Mouse (Mus musculus) right cerebral cortex, postnatal 10 days (tissue): ENCODE results near the gene Mta3.
"Not testable (repeated sequence)": the region's sequence is repeated elsewhere in the genome, so short reads cannot be mapped to it uniquely, and the experiment has no call there.

ENCODE experiments used
- DNase-seq, 2 experiments: peaks; one replicate each; pipeline ENCODE4 v3.0.0; 2021; ENCODE audit warnings: low spot score in 2 of 2

The Mta3 gene

GRCm38 (mm10) chr17:83708891-83709290 is 2.9 kb downstream of the Mta3 start:
- no peak for DNase-seq

GRCm38 (mm10) chr17:83709517-83709916 is 3.6 kb downstream of the Mta3 start:
- DNase-seq = not testable (repeated sequence)

DNA sequence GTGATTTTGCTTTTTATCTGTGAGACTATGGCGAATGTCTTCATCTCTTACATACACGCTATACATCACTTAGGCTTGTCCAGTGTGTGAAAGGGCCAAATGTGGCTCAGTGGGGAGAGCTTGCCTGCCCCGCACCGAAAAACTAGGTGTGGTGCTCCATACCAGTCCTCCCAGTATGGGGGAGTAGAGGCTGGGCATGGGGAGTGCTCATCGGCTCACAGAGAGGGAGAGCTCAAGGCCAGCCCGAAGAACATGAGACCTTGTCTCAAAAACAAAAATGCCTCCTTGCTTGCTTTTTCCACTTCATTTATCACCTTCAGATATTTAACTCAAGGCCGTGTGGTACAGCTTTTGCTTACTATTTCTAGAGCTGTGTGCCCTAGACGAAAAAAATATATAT is 4.7 kb downstream of the Mta3 start:
- no peak for DNase-seq

- no peak for DNase-seq
Observed at GRCm38 (mm10) chr17:83712341-83712740, 6.4 kb downstream of the Mta3 start.

DNA sequence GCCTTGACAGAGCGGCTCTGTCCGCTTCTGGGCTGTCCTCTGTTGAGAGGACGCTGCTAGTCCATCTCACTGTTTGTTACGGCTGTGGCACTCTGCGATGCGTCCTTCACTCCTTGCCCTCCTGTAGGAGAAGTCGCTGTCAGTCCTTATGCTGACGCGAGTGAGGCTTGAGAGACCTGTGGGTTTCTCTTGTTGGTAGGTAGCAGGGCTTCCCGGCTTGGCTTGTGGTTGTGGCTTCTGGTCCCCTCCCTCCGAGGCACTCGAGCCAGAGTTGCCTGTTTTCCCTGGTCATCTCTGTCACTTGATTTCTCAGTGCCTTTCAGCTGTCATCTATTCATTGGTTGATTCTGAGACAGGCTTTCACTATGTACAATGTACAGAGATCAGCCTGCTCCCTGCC is 14.5 kb downstream of the Mta3 start:
- DNase-seq = no peak

DNA sequence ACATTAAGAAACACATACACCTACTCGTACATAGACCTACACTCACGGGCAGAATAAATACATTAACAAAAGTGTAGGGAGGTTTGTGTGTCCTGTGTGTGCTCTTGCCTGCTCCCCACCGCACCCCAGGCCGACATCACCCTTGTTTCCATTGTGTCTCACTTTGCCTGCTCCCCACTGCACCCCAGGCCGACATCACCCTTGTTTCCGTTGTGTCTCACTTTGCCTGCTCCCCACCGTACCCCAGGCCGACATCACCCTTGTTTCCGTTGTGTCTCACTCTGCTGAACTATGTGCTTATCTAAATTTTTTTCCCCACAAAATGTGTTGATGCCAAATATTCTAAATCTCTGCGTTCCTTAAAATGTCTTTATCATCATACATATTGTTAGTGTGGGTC is 15.2 kb downstream of the Mta3 start:
- DNase-seq = no peak

GRCm38 (mm10) chr17:83723064-83723463 is 17.1 kb downstream of the Mta3 start:
- no peak for DNase-seq

- DNase-seq = no peak
Observed at GRCm38 (mm10) chr17:83726496-83726895, 20.5 kb downstream of the Mta3 start.

DNA sequence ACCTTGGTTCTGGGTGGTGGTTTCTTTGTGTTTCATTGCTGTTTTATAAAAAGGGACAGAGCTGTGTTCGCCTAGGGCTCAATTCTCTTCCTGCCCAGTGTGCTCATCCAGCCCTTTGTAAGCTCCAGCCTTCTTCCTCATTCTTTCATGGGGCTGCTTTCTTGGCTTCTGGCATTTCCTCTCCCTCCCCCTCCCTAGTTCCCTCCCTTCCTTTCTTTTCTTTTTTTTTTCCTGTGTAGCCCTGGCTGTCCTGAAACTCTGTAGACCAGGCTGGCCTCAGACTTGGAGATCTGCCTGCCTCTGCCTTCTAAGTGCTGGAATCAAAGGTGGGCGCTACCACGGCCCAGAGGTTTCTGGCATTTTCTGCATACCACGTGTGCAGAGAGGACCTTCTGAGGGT is 21.7 kb downstream of the Mta3 start:
- DNase-seq = no peak

GRCm38 (mm10) chr17:83729029-83729428 is 23.1 kb downstream of the Mta3 start:
- no peak for DNase-seq

- no peak for DNase-seq
Observed at GRCm38 (mm10) chr17:83730123-83730522, 24.2 kb downstream of the Mta3 start.

- DNase-seq = peak; percentile 46 to 64
Observed at GRCm38 (mm10) chr17:83732166-83732629, 26.2 kb downstream of the Mta3 start.

- DNase-seq = peak in 1 of 2 experiments; percentile 44
Observed at GRCm38 (mm10) chr17:83732801-83733200, 26.8 kb downstream of the Mta3 start.

DNA sequence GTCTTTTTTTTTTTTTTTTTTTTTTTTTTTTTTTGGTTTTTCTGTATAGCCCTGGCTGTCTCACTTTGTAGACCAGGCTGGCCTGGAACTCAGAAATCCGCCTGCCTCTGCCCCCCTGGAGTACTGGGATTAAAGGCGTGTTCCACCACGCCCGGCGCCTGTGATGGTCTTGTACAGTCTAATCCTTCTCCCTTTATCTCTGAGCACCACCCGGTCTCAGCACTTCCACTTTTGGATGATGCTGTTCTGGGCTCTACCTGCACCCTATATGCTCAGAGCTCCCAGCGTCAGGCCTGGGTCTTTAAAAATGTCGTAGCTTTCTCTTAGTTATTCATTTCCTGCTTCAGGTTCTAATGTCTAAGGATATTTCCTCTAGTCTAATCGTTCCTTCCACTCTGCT is 30.7 kb downstream of the Mta3 start:
- no peak for DNase-seq

- no peak for DNase-seq
Observed at GRCm38 (mm10) chr17:83737775-83738174, 31.8 kb downstream of the Mta3 start.

DNA sequence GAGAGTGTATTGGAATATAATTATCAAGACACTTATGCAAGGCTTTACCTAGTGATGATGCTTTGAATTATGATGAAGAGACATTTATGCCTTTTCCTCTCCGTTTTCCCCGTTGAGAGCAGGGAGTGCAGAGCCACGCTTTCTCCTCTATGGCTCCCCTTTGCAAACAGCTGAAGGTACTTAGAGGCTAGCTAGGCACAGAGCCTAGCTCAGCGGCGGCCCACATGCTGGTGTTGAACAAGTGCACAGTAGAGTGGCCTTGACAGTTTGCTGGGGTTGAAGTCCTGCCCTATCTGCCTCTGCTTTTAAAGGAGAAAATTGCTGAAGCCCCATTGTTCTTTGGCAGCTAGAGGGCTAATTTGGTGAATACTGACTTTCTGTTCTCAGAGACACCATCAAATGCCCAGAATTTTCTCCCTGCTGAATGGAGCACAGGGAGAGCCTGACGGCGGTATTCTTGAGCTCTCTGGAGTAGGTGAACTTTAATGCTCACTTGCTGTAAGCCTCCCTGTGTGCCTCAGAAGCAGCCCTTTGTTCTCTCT is 34.2 kb downstream of the Mta3 start:
- DNase-seq = peak in 1 of 2 experiments; percentile 33

GRCm38 (mm10) chr17:83741243-83741642 is 35.3 kb downstream of the Mta3 start:
- DNase-seq = no peak

DNA sequence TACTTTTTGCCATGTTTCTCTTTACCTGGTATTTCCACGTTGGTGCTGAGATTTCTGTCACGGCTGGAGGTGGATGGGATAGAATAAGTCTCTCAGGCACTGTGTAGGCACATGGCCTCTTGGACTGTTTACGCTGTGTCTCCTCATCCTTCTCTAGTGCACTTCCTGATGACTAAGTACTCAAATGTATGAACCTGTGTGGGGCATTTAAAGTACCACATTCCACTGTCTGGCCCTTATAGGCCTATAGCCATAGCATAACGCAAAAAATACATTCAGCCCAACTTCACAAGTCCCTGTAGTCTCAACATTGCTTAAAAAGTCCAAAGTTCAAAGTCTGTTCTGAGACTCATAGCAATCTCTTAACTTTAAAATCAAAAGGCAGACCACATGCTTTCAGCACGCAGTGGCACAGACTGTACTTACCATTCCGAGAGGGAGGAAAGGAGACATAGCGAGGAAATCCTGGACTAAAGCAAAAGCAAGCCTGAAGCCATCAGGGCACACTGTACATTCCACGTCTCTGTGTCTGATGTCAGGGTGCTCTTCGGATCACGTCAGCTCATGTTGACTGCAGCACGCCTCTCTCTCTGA is 38.4 kb downstream of the Mta3 start:
- no peak for DNase-seq

DNA sequence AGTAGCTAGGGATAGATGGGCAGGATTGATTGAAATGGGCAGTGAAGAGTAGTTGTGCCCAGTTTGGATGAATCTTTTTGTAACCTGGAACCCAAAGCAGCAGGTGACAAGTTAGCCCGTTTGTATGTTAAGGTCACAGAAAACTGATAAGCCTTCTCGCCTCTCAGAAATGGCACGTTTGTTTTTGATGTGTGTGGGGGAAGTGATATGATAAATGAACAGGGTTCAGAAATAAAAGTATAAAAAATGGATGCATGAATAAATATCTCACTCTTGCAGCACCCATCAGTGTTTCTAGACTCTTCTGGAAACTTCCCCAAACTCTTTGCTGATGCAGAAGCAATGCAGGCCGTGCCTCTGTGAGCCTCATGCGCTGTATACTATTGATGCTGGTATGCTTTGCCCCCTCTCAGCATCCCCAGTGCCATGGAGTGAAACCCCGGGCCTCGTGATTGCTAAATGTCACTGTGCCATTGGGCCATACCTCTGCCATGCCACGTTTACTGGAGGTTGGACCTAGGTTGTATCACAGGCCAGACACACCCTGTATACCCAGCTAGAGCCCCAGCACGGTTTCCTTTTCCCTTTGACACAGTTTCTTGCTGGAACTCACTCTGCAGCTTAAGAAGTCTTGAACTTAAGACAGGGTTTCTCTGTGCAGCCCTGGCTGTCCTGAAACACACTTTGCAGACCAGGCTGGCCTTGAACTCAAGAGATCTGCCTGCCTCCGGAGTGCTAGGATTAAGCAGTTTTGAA is 41.6 kb downstream of the Mta3 start:
- no peak for DNase-seq

- no peak for DNase-seq
Observed at GRCm38 (mm10) chr17:83750216-83750950, 44.4 kb downstream of the Mta3 start.

DNA sequence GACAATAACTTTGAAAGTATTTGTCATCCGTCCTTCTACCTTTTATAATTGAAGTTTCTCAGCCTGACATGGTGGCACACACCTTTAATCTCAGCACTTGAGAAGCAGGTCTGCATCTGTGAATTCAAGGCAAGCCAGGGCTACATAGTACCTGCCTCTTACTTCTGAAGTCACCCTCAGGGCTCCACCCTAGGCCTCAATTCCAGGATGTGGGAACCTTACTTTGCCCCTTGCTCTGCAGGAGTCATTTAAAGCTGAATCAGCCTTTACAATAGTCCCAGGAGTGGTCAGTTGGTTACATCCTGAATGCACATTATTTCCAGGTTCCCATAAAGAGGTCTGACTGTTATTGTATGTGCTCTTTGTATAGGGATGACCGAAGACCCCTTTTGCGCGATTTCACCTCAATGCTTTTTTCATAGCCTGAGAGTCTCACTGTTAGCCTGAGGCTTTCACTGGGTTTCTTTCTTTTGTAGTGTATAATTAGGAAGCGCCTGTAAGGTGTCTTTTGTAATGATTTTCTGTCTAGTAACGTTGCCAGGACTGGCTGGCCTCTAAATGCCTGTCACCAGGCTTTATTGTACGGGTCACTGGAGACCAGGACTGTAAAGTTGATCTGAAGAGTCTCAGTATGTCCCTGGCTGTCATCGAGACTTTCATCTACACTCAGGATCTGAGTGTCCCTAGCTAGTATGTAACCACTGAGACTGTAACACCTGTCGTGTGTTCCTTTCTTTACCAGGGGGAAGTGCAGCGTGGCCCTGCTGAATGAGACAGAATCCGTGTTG is 47.3 kb downstream of the Mta3 start:
- DNase-seq = no peak

DNA sequence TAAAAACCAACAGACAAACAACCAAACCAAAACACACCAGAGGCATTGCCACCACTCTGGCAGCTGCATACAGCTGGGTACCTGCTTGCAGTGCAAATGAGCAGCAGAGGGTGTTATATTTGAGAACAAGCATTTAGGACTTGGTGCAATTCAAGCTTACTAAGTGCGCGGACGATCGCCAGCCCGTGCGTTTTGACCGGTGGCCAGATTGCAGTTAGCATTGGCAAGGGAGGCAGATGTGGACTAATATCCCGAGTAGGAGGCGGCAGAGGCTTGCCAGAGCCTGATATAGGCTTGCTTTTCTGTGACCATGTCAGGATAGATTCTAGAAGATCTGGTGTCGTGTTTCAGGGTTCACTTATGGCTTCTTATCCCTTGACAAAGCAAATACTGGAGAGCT is 52.1 kb downstream of the Mta3 start:
- no peak for DNase-seq
